11 mouse cellular contexts compared by ENCODE assay signal in the genomic region with DNA sequence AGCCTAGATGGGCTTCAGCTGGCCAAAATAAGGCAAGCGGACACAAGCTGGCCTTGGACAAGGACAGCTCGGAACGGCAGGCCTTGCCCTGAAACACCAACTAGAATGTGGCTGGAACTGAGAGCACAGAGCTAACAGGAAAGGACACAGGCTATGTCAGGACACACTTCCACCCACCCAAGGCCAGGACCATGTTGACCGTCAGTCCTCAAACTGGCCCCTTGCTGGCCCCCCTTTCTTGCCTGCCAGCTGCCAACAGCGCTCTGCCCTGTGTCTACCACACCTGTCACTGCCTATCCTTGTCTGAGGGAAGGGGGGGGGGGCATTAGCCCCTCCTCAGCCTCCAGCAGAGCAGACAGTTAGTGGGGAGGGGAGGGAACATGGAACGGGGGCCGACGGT. TPM values are rescaled to one million over a fixed set of nuclear protein-coding genes. Genes with fewer than 3 reads are reported as not detected.
DNase-seq lines count a peak whose midpoint lies in the region; ATAC-seq and TF ChIP-seq lines count a peak whose summit lies in the region.
"Had no signal": no experiment of that assay in that cellular context is flagged by ENCODE, and none has a peak within 500 bp of the region (broad histone marks: within the 10 kb centered on the region; RNA-seq: fewer than 3 reads in every experiment).

A gene (plus strand): TSS at position 316 of the 400 bp plus-strand sequence.

- H3K4me2 ChIP-seq in kidney, embryonic 14.5 days (replicated peaks; ENCODE audit: low read depth, low read length), result peak within 1 kb of the TSS; percentile 13; the same call in 1 of the 2 replicates
- H3K4me2 ChIP-seq in kidney, embryonic 15.5 days, result no peak within 1 kb of the TSS

- no peak within 1 kb of the TSS for H3K27ac ChIP-seq in kidney, embryonic 14.5 days (ENCODE audit: low read depth, low read length)
- H3K27ac ChIP-seq in kidney, embryonic 15.5 days, result no peak within 1 kb of the TSS
- no peak within 1 kb of the TSS for H3K27ac ChIP-seq in ES-E14 (ENCODE audit: insufficient read depth, low read depth, low read length, poor library complexity, severe bottlenecking)

- no peak within 1 kb of the TSS for H3K4me3 ChIP-seq in kidney, embryonic 14.5 days (ENCODE audit: low read length)
- H3K4me3 ChIP-seq in kidney, embryonic 15.5 days (replicated peaks), result no peak within 1 kb of the TSS
- peak within 1 kb of the TSS; percentile 7 to 34; a peak in 3 of 4 replicates for H3K4me3 ChIP-seq in ES-E14 (ENCODE audit: insufficient read depth in 1 of 2, low read depth in 1 of 2, low read length in 2 of 2, poor library complexity in 1 of 2, severe bottlenecking in 1 of 2)

- H3K9ac ChIP-seq in kidney, embryonic 14.5 days (ENCODE audit: low read depth, low read length), result 0 out of 2 replicates have a peak within 1 kb of the TSS, but pooled peaks have one; percentile 8
- H3K9ac ChIP-seq in kidney, embryonic 15.5 days, result no peak within 1 kb of the TSS
- H3K9ac ChIP-seq in ES-E14 (ENCODE audit: insufficient read depth, low read depth, low read length, poor library complexity, severe bottlenecking), result peak within 1 kb of the TSS; percentile 4; the same call in 1 of the 2 replicates

- in situ Hi-C loops in ES-E14 (cut with MboI; ENCODE audit: low sequenced_read_pairs in 2 of 2, unreplicated experiment in 2 of 2), result no loop called here

- 80% methylated on average over 8 of the region's 8 CpGs for WGBS in kidney, embryonic 14.5 days
- 80% methylated on average over 8 of the region's 8 CpGs for WGBS in kidney, embryonic 15.5 days

- no peak for DNase-seq in ES-E14 (ENCODE audit: low read depth, low spot score)
- DNase-seq in gastrocnemius, postnatal 25 days, result peak; percentile 86
- peak; percentile 49 to 70 for DNase-seq in heart, postnatal 14 days
- DNase-seq in thymus, postnatal 0 days (ENCODE audit: low spot score), result no peak
- no peak for DNase-seq in layer of hippocampus, adult 9-10 months (ENCODE audit: low spot score)
- DNase-seq in layer of hippocampus, adult 18-20 months (ENCODE audit: low spot score in 2 of 2), result no peak
- DNase-seq: cerebellum, adult 8-10 months had no signal

- intact Hi-C loops in heart, postnatal 14 days (cut with DNase I), result no loop called here

- no peaks in the 10 kb centered on the region for H3K27me3 ChIP-seq in kidney, embryonic 14.5 days (ENCODE audit: control insufficient read depth, insufficient read depth, low read length)
- H3K27me3 ChIP-seq in kidney, embryonic 15.5 days, result no peaks in the 10 kb centered on the region

- peaks cover 19% of the 10 kb centered on the region for H3K4me1 ChIP-seq in kidney, embryonic 14.5 days (ENCODE audit: control insufficient read depth, insufficient read depth, low read length)
- H3K4me1 ChIP-seq in kidney, embryonic 15.5 days, result peaks cover 29% of the 10 kb centered on the region
- H3K4me1 ChIP-seq in ES-E14 (ENCODE audit: control insufficient read depth in 2 of 2, insufficient read depth in 2 of 2, low read length in 2 of 2, poor library complexity in 1 of 2), result peaks cover 6 to 12% of the 10 kb centered on the region in 2 experiments; a peak in 2 of 4 replicates

- no peaks in the 10 kb centered on the region for H3K9me3 ChIP-seq in kidney, embryonic 14.5 days (ENCODE audit: control insufficient read depth, low read length)
- no peaks in the 10 kb centered on the region for H3K9me3 ChIP-seq in kidney, embryonic 15.5 days (replicated peaks)
- no peaks in the 10 kb centered on the region for H3K9me3 ChIP-seq in ES-E14 (ENCODE audit: control insufficient read depth, insufficient read depth, low read depth, low read length)

- H3K36me3 ChIP-seq in kidney, embryonic 14.5 days (ENCODE audit: control insufficient read depth, insufficient read depth, low read length), result no peaks in the 10 kb centered on the region
- peaks cover 6% of the 10 kb centered on the region for H3K36me3 ChIP-seq in kidney, embryonic 15.5 days
- peaks cover 2% of the 10 kb centered on the region; the same call in 1 of the 2 replicates for H3K36me3 ChIP-seq in ES-E14 (ENCODE audit: control insufficient read depth, insufficient read depth, low read length, poor library complexity, severe bottlenecking)

- ATAC-seq in kidney, embryonic 14.5 days (ENCODE audit: low FRiP score, low TSS enrichment), result no peak
- no peak for ATAC-seq in kidney, embryonic 15.5 days (replicated peaks; ENCODE audit: low FRiP score)

TF ChIP-seq in ES-E14, 5 proteins besides CTCF, POLR2A, EP300 and RAD21:
- TF ChIP-seq HCFC1 (IDR thresholded peaks at IDR 0.05; ENCODE audit: borderline replicate concordance, insufficient read depth, low read length), result no peak

RNA-seq across cellular contexts. Expression of the gene that starts here (rescaled TPM):
- polyA plus RNA-seq in kidney, embryonic 14.5 days (2014; fragmentation: Nextera tagmentation; extraction: Ambion mirVana), result 0.96 and 1.0 TPM in 2 replicates
- 4.2 and 6.1 TPM in 2 replicates for polyA plus RNA-seq in kidney, embryonic 15.5 days (2015; fragmentation: Nextera tagmentation; extraction: Ambion mirVana)
- 0.71 and 1.6 TPM in 2 replicates for total RNA-seq in ES-E14 (2012; rRNA removed)
- total RNA-seq in gastrocnemius, postnatal 25 days (2021), result 100 to 1,000 TPM; 329 to 343 TPM
- total RNA-seq in heart, postnatal 14 days (2021), result 100 to 1,000 TPM; 204 to 226 TPM
- polyA plus RNA-seq in thymus, postnatal 0 days (2015; fragmentation: Nextera tagmentation; extraction: Ambion mirVana), result 0.26 and 0.33 TPM in 2 replicates
- not detected for total RNA-seq in layer of hippocampus, adult 18-20 months (2021)
- total RNA-seq: left cerebral cortex, postnatal 10 days; monocyte, adult 5-6 weeks had no signal

Comparison
In these comparisons a context has a peak if more than half of its experiments do, and no peak if none do; other contexts are left out.
1. RNA of the gene that starts here (total RNA-seq): 329 to 343 TPM in gastrocnemius, postnatal 25 days and 204 to 226 TPM in heart, postnatal 14 days; 0.71 to 1.6 TPM in ES-E14 and not detected in layer of hippocampus, adult 18-20 months; every median in the first group is over 10 times any median in the second.
2. H3K4me3 ChIP-seq: peak in ES-E14 (2 of 2); none in kidney, embryonic 14.5 days (single experiment) and kidney, embryonic 15.5 days (single experiment).
3. DNase-seq: peak in gastrocnemius, postnatal 25 days (single experiment) and heart, postnatal 14 days (2 of 2); none in ES-E14 (single experiment), thymus, postnatal 0 days (single experiment), layer of hippocampus, adult 9-10 months (single experiment) and layer of hippocampus, adult 18-20 months (0 of 2).